Mouse (Mus musculus) MN1 (cell line): ENCODE data around the gene Cdk9.
A peak's percentile ranks its signal among the peaks of the same experiment; 100 is the strongest.

Experiments
- DNase-seq: peaks from one replicate; pipeline ENCODE4 v3.0.0-alpha.2; 2016; ENCODE audit warnings: low spot score

The Cdk9 gene

DNA sequence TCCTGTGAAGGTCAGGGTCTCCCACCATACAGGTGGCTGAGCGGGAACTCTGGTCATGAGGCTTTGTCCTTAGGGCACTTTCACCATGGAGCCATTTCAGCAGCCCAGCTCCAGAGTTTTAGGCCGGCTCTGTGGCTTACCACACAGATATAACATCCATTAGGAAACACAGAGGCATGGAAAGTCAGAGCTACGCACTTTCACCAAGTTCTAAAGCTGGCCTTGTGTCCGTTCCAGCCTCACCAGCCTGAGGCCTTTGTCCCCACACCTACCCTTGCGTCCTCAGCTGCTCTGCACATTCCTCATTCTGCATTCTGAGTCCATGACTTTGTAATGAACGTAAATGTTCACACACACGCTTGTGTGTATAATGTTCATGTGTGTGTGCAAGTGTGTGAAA is 7.9 kb downstream of the Cdk9 start:
- DNase-seq, result no peak

DNA sequence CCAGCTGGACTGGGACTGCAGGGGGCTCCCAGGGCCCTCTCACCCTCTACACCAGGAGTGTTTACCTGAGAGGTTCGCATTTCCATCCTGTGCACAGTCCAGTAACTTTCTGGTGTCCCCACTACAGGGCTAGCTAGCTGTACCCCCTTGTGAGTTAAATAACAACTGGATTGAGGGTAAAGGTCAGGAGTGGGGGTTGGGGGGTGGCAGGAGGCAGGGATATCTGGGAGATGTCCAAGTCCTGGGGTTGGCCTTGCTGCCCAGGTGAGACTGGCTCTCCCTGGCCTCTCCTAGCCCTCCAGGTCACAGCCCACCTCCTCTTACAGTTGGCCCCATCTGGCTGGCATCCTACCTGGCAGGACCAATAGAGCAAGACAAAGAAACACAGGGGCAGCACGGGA is 8.9 kb downstream of the Cdk9 start, which contains the start of gene Fpgs:
TSS of gene Fpgs (minus strand) at position 125 of the 401 bp plus-strand sequence.
- no peak for DNase-seq

DNA sequence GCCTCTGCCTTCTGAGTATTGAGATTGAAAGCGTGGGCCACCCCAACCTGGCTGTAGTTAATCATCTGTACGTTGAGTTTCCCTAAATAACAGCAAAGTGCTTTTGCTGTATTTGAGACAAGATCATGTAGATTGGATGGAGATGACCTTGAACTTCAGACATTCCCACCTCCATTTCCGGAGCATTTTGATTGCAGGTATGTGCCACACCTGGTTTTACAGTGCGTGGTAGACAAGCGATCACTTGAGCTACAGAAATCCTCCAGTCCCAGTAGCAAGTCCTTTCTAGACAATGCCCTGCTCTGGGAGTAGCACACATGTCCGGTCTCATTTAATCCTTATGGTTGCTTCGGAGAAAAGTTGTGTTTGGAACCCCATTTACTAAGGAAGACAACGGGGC is 9.8 kb downstream of the Cdk9 start:
- DNase-seq, result no peak

DNA sequence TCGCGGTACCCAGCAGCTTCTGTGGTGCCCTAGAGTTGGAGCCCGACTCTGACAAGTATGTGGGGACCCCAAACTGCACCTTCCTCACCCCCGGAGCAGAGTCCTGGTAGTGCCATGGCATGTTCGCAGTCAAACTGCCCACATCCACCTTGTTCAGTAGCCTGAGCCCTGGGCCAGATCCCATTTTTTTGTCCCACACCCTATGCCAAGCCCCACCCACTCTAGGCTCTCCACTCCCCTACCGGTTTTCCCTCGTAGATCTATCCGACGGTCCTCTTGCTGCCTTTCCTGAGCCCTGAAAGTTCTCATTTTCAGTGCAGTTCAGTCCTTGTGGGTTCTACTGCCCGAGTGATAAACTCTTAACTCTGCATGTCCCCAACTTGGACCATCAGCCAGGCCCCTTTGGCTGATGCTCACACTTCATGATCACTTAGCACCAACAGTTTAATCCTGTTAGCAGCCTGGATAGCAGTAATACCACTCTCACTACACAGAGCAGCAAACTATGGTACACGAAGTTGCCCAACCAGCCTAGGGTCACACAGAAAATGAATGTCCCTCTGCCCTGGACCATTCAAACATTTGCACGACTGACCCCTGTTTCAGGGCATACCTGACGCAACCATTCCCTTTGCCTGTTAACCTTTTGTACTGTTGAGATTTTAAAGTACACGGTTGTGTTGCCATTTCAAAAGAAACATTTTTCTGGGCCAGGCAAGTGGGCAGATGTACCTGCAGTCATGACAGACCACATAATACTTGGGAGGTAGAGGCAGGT is 11.7 kb downstream of the Cdk9 start:
- DNase-seq, result no peak

DNA sequence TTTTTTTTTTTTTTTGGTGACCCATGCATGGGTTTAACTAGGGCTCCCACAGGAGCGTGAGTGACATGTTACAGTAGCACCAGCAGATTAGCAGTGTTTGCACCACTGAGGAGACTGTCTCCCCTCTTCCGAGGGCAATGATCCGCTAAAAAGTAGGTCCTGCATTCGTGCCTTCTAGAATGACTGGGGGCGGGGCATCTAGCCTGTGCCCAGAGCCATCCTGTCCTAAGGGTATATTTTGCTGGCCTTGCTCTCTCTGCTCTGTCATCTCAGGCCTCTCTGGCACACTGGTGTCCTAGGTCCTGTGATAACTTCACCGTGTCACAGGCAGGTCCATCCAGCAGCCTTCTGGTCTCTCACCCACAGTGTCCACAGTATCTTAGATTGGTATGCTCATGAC is 13.2 kb downstream of the Cdk9 start:
- no peak for DNase-seq

DNA sequence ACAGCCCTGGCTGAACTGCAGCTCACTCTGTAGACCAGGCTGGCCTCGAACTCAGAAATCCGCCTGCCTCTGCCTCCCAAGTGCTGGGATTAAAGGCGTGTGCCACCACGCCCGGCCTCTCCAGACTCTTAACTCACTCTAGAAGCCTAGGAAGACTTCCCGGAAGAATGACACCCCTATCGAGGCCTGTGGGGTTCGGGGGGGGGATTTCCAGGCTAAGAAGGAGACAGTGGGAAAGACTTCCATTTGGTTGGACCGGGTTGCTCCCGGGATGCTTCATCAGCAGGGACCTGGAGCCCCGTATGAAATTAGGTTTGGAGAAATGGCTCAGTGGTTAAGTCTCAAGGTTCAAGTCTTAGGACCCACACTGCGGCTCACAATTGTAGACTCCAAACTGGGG is 18.2 kb downstream of the Cdk9 start:
- DNase-seq, result no peak

DNA sequence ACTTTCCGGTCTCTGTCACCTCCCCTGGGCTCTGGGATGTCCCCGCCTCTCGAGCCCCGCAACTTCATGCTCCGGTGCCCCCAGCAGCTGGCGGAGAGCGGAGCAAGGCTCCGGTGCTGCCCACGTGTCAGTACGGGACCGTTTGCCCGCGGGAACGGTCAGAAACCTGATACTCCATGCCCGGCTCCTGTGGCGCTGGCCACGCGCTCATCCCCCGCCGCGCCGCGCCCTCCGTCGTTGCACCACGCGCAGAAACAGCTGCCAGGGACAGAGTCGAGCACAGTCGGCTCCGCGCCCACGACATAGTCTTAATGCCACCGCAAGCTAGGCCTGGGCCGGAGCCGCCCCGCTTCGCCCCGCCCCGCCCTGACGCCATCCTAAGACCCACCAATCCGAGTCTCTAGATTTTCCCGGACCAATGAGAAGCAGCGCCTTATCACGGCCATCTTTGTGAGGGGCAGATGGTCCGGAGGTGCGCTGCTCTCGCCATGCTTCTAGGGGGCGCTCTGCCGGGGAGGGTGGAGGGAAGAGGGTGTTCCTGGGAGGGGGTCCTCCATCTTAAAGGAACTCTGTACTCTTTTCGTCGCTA is 19.0 kb downstream of the Cdk9 start:
- DNase-seq, result peak; percentile 97

DNA sequence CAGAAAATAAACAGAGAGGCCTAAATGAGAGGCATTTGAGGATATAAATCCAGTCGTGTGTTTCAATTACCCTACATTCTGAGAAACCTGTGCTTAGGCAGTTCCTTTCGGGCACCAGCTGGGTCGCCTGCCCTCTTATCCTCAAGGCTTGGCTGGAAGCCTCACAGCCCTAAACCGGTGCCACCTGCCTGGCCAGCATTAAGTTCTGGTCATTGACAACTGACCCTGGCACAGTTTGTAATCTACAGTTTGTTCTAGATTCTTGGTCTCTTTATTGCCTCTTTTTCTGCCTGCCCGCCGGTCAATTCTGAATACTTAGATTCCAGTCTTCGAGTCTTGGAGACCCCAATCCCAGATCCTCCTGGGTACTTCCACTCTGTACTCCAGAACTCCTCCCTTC is 19.6 kb downstream of the Cdk9 start:
- DNase-seq, result no peak

DNA sequence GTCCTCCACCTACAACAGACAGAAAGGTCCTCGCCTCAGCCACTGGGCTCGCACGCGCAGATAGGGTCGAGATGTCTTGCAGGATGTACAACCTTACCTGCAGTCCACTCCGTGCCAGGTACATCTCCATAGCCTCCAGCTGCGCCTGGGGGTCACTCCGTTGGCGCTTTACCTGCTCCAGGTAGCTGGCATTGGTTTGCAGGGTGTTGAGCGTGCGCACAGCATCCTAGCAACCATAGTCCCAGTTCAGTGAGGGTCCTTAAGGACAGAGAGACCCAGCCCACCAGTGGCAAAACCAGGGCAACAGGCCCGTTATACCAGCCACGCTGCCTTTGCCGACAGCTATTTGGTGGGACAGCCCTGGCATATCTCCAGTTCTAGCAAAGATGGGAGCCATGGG is 20.4 kb downstream of the Cdk9 start:
- DNase-seq, result no peak

DNA sequence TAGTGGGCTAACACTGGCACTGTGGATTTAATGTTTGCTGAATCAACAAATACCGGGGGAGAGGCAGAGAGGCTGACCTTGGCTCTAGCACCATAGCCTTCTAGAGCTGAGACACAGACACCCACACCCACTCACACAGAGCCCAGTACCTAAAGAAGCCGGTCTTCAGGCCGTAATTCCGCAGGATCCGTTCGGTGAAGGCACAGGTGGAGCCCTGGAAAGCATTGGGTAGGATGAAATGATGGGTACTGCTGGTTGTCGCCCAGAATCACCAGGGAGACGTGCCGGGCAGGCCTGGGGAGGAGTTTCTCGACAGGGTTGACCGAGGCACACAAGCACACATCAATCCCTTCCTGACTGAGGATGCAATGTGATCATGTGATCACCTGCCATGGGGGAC is 21.8 kb downstream of the Cdk9 start:
- no peak for DNase-seq

DNA sequence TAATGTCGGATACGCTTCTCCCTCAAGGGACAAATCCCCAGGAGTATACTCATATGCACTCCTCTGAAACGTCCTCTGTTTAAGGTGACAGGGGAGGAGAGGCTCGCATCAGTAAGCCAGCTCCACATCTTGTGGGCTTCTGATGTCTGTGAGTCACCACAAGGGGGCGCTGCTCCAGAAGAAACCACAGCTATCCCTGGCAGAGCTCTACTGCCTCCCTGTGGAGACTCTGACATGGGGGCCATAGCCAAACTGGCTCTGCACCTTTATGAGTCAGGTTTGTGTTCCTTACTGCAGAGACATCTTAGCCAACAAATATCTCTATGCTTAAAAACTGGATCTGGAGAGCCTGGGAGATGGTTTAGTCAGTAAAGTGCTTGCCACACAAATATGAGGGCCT is 23.5 kb downstream of the Cdk9 start:
- DNase-seq, result peak; percentile 93

DNA sequence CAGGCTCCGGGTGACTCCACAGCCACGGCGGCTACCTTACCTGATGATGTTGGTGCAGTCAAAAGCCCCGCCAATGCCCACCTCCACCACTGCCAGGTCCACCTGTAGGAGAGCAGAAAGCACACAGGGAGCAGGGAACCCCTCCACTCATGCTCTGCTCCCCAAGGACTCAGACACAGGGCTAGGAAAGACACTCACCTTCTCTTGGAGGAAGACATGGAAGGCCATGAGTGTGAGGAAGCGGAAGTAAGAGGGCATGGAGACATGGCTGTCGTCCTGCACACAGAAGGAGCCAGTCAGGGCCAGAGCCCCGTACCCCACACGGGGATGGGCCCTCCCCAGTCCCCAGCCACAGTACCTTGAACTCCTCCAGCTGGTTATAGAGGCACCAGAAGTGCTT is 25.3 kb downstream of the Cdk9 start:
- no peak for DNase-seq

DNA sequence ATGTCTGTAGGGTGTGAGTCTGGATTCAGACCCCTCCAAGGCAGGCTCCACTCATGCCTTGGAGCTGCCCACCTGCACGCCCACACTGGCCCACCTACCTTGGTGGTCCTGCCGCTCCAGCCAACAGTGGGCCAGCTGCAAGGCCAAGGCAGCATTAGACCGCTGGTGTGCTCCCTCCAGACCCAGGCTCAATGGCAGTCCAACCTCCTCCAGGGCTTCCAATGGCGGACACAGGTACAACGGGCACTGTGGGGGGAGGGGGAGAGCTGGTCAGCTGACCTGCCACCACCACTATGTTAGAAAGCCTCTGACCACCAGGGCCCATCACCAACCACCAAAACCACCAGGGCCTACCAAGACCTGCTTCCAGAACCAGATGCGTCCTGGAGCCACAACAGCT is 26.2 kb downstream of the Cdk9 start:
- no peak for DNase-seq

DNA sequence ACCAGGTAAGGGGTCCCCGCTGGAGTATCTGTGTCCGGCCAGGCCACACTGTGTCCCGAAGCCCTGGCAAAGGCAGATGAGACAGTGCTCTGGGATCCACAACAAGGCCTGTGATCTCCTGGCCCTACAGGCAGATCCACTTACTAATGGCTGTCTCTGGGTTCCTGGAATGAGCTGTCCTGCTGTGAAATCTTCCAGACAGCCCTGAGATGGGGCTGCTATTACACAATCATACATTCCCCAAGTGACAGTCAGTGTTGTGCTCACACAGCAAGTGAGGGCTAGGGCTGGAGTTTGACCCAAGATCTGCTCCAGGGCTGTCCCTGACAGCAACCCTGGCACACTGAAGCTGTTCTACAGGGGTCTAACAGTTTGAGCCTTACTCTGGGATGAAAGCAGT is 27.1 kb downstream of the Cdk9 start:
- peak; percentile 77 for DNase-seq

DNA sequence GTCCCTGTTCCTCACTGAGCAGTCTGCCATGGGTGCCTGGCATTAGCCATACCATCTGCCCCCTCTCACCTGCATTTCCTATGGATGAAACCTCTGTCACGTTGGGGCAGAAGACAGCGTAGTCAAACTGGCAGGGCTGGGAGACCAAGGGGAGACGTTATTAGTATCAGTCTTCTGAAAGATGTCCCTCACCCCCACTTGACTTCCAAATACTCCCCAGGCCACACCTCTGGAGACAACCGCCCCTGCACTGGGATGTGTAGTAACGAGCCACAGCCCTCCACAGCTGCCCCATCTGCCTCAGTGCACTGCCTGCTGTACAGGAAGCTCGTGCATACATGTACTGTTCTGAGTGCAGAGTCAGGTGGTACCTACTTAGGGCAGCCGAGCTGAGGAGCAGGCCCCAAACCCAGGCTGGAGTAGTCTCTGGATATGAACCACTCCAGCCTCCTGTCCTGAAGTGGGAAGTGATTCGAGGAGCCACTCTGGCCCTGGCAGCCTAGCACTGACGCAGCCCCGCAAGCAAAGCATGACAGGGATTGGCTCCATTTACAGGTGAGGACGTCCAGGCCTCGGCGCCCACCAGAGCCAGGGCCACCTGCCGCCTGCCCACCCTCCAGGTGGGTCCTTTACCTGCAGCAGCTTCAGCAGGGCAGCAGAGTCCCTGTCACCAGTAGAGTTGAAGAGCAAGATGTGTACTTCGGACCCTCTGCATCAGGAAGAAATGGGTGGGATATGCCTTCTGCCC is 28.0 kb downstream of the Cdk9 start:
- DNase-seq, result no peak

DNA sequence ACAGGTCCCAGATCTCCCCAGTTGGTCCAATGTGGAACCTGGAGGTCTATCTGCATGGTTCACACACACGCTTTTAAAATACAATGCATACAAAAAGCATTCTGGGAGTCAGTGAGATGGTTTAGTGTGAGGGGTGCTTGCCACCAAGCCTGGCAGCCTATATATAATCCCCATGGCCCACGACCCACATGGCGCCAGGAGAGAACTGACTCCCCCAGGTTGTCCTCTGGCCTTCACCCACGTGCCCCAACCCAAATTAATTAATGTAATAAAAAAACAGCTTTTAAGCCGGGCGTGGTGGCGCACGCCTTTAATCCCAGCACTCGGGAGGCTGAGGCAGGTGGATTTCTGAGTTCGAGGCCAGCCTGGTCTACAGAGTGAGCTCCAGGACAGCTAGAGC is 29.2 kb downstream of the Cdk9 start:
- DNase-seq, result no peak

DNA sequence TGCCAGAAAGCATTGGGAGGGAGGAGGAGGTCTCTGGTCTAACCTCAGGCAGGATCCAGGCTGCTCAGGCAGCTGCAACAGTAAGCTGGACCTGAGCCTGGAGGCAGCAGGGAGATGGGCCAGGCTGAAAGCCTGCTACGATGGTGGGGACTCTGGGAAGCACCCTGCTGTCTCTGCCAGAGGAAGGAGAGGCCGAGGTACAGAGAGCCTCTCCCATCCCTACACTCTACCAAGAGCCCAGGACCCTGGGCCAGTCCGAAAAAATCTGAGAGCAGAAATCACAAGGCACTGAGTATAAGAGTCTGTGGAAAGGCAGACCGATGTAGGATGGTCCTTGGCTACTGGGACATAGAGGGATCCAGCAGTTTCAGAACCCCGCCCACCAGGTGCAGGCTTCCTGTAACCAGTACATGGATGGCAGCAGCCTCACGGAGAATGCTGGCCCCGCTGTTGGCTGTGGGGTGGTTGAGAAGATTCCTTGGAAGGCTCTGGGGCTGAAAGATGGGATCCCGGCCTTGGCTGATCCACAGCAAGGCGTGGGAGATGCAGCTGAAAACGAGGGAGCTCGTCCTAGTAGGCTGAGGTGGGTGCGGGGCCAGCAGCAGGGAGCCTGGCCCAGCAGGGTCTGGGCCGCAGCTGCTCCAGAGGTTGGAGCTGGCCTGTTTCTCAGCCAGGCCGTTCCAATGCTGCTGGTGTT is 30.0 kb downstream of the Cdk9 start:
- DNase-seq, result no peak

DNA sequence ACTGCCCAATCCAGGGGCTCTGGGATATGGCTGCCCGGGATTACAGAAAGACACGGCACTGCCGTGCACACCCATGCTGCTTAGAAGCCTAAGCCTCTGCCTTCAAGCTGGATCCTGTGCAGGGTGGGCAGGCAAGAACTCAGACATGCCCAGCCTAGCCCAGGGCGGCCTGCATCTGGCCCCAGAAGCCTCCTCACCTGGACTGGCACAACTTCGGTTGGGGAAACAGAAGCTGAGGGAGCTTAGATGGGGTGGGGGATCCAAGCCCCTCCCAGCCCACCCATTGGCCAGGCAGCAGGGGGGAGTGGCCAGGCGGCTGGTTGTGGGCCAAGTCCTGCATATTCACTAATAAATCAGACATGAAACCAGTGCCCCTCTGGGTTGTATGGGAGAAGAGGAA is 31.1 kb downstream of the Cdk9 start:
- no peak for DNase-seq

DNA sequence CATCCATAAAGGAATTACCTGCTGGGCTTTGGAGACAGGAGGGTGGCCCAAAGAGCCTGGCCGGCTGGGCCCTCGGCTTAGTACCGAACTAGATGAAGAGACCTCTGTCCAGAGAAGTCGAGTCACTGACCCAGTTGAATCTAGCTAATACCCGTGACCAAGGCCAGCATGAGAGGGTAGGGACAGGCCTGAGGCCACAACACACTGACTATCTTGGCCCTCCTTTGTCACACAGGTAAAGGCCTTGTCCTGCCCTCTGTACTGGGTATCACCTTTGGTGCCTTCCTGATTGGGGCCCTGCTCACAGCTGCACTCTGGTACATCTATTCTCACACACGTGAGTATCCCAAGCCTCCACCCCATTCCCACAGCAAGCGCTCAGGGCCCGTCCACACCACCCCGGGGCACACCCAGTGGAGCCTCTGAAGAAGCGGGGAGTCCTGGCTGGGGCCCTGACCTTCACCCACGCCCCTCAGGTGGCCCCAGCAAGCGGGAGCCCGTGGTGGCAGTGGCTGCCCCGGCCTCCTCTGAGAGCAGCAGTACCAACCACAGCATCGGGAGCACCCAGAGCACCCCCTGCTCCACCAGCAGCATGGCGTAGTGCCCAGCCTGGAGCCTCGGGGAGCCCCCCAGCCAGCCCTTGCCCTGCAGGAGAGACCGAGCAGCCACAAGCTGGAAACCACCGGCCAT is 31.8 kb downstream of the Cdk9 start:
- DNase-seq, result no peak

DNA sequence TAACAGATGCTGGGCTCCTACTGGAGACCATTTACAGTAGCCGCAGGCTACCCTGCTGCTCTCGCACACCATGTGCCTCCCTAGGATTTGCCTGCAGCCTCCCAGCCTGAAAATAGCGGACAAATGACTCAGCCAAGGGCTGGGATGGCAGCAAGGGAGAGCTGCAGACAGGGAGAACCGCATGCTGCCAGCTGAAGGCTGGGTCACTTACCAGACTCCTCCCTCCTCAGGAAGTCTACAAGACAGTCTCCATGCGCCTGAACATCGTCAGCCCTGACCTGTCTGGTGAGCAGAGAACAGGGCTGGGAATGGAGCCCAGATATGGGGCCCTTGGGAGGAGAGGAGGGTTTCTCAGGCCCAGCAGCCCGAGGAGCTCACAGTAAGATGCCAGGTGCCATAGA is 32.8 kb downstream of the Cdk9 start:
- peak; percentile 95 for DNase-seq

DNA sequence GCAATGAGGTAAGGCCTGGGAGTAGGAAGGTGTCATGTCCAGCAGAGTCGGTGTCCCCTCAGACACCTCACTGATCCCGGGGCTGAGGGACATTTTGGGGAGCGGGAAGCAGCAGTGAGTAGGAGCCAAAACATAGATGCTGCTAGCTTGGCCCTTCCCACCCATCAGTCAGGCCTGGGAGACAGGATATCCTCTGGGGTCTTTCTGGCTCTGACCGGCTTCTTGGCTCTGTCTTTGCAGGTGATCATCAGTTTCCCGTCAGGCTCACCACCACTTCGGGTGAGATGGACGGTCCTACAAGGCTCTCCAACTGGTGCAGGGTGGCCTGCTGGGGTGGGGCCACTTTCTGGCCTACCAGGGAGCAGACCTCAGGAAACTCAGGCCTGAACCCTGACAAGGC is 35.2 kb downstream of the Cdk9 start:
- DNase-seq, result no peak

DNA sequence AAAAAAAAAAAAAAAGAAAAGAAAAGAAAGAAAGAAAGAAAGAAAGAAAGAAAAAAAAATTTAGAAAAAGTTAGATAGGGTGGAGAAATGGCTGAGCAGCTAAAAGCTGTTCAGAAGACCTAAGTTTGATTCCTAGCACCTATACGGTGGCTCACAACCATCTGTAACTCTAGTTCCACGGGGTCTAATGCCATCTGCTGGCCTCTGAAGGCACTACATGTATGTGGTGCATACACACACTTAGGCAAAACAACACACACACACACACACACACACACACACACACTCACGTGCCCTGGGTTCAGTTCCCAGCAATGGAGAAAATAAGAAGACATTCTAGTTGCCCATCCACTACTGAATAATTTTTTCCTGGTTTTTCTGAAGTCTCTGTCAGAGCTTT is 36.1 kb downstream of the Cdk9 start:
- DNase-seq, result no peak
